Mouse (Mus musculus) skeletal muscle tissue, postnatal 0 days (tissue): ENCODE data around the gene Bend7. TPM values are rescaled to one million over a fixed set of nuclear protein-coding genes. Genes with fewer than 3 reads are reported as not detected.

Experiments
- polyA plus RNA-seq: library from polyadenylated mRNA; unstranded; fragments of >200 nt; fragmentation: Nextera tagmentation; extraction: Ambion mirVana; gene quantifications from 2 replicates; pipeline ENCODE4 v1.2.1, GENCODE M21; 2015

The Bend7 gene
- polyA plus RNA-seq = 1.2 and 1.3 TPM in 2 replicates

GRCm38 (mm10) chr2:4717769-4718661, at the start of gene Bend7:
TSS of gene Bend7 (plus strand) at chr2:4717831.

Other genes starting within 250 kb of the Bend7 start
- gene Prpf18, start 65.7 kb upstream of the Bend7 start, polyA plus RNA-seq = 24.4 and 27.3 TPM in 2 replicates
- 21.3 and 21.5 TPM in 2 replicates for gene Sephs1, start 163.7 kb downstream of the Bend7 start, polyA plus RNA-seq
- 46.5 and 48.1 TPM in 2 replicates for gene Phyh, start 201.2 kb downstream of the Bend7 start, polyA plus RNA-seq